Mouse (Mus musculus) hindbrain, embryonic 11.5 days (tissue): ENCODE measurements at regions not wholly inside any gene's neighbourhood (a gene's known extent, or its start where the extent isn't known, plus 50 kb on each side); places are given as distances from the start of the nearest gene placed in this dataset.

Experiments
- ATAC-seq: fragments of 200-750 bp; cut with Nextera tagmentation; 2 replicates; pipeline ENCODE4 v1.8.0; 2017; ENCODE audit warnings: mild to moderate bottlenecking, moderate TSS enrichment, moderate library complexity; ENCODE audit not compliant: low FRiP score
- DNase-seq: peaks from one replicate; pipeline ENCODE4 v3.0.0-alpha.2; 2015; ENCODE audit warnings: low spot score
- H3K27ac ChIP-seq: fragments of 300-500 bp; sonication (generic); 2 replicates; pipeline ENCODE4 v1.5.1; 2014; ENCODE audit warnings: mild to moderate bottlenecking, low read depth, low read length
- H3K27me3 ChIP-seq: fragments of 300-500 bp; sonication (generic); 2 replicates; pipeline ENCODE4 v1.6.1; 2014; ENCODE audit warnings: mild to moderate bottlenecking, low read length, moderate library complexity, mixed read lengths; ENCODE audit not compliant: control insufficient read depth, insufficient read depth
- H3K36me3 ChIP-seq: fragments of 300-500 bp; sonication (generic); 2 replicates; pipeline ENCODE4 v1.6.1; 2014; ENCODE audit warnings: mild to moderate bottlenecking, low read length, moderate library complexity, mixed read lengths; ENCODE audit not compliant: control insufficient read depth, insufficient read depth
- H3K4me1 ChIP-seq: fragments of 300-500 bp; sonication (generic); replicated peaks from 2 replicates; pipeline ENCODE4 v1.6.1; 2014; ENCODE audit warnings: low read length, mixed read lengths; ENCODE audit not compliant: control insufficient read depth, insufficient read depth
- H3K4me2 ChIP-seq: fragments of 300-500 bp; sonication (generic); replicated peaks from 2 replicates; pipeline ENCODE4 v1.6.1; 2014; ENCODE audit warnings: mild to moderate bottlenecking, low read depth, low read length
- H3K4me3 ChIP-seq: fragments of 300-500 bp; sonication (generic); 2 replicates; pipeline ENCODE4 v1.5.1; 2014; ENCODE audit warnings: low read depth, low read length
- H3K9ac ChIP-seq: fragments of 300-500 bp; sonication (generic); 2 replicates; pipeline ENCODE4 v1.6.1; 2014; ENCODE audit warnings: low read depth, low read length
- H3K9me3 ChIP-seq: fragments of 300-500 bp; sonication (generic); 2 replicates; pipeline ENCODE4 v1.6.1; 2016; ENCODE audit warnings: low read length; ENCODE audit not compliant: control insufficient read depth
- WGBS: fragments of 180-500 bp; shearing (Covaris S2); extraction: QIAGEN DNeasy Blood & Tissue Kit; methylation state at CpG from one replicate; pipeline ENCODE4 v1.1.7; 2014; 5-methylcytosine and 5-hydroxymethylcytosine counted together

GRCm38 (mm10) chr11:52591596-52592180, 172.7 kb upstream of the Fstl4 start:
- Histone ChIP-seq H3K27me3 (no peaks in the 10 kb centered on the region), H3K4me2 (no peak overlapping the region), H3K4me1 (no peaks in the 10 kb centered on the region), H3K27ac (no peak overlapping the region), H3K9me3 (no peaks in the 10 kb centered on the region), H3K9ac (no peak overlapping the region), H3K4me3 (no peak overlapping the region), H3K36me3 (no peaks in the 10 kb centered on the region)
- WGBS, result 69% methylated on average over 9 of the region's 9 CpGs
- DNase-seq, result no peak
- no peak for ATAC-seq

- ATAC-seq, result no peak
- no peaks in the 10 kb centered on the region for H3K4me1 ChIP-seq
- DNase-seq, result no peak
Observed at GRCm38 (mm10) chr11:52594092-52594491, 170.3 kb upstream of the Fstl4 start.

GRCm38 (mm10) chr11:52601196-52601595, 163.2 kb upstream of the Fstl4 start:
- no peak for ATAC-seq
- no peak overlapping the region for H3K4me2 ChIP-seq
- 86% methylated on average over 6 of the region's 6 CpGs for WGBS

More at GRCm38 (mm10) chr11:52594092-52594491, 170.3 kb upstream of the Fstl4 start:
- Histone ChIP-seq H3K27ac (no peak overlapping the region), H3K4me3 (no peak overlapping the region), H3K27me3 (no peaks in the 10 kb centered on the region), H3K9ac (no peak overlapping the region), H3K9me3 (no peaks in the 10 kb centered on the region), H3K4me2 (no peak overlapping the region), H3K36me3 (no peaks in the 10 kb centered on the region)
- 92% methylated on average over 4 of the region's 4 CpGs for WGBS

GRCm38 (mm10) chr11:52602061-52602561, 162.3 kb upstream of the Fstl4 start:
- WGBS, result 80% methylated on average over 15 of the region's 15 CpGs
- no peak overlapping the region for H3K9ac ChIP-seq
- no peaks in the 10 kb centered on the region for H3K9me3 ChIP-seq
- DNase-seq (no peak), ATAC-seq (no peak)
- no peaks in the 10 kb centered on the region for H3K27me3 ChIP-seq
- H3K36me3 ChIP-seq, result no peaks in the 10 kb centered on the region
- no peak overlapping the region for H3K4me3 ChIP-seq
- no peak overlapping the region for H3K4me2 ChIP-seq
- no peaks in the 10 kb centered on the region for H3K4me1 ChIP-seq
- H3K27ac ChIP-seq, result no peak overlapping the region

More at GRCm38 (mm10) chr11:52601196-52601595, 163.2 kb upstream of the Fstl4 start:
- DNase-seq, result no peak
- no peaks in the 10 kb centered on the region for H3K36me3 ChIP-seq
- H3K9ac ChIP-seq, result no peak overlapping the region
- H3K27ac ChIP-seq, result no peak overlapping the region
- H3K4me3 ChIP-seq, result no peak overlapping the region
- H3K9me3 ChIP-seq, result no peaks in the 10 kb centered on the region
- no peaks in the 10 kb centered on the region for H3K27me3 ChIP-seq
- no peaks in the 10 kb centered on the region for H3K4me1 ChIP-seq

- no peaks in the 10 kb centered on the region for H3K9me3 ChIP-seq
- WGBS, result 73% methylated on average over 5 of the region's 5 CpGs
- H3K4me2 ChIP-seq, result no peak overlapping the region
- H3K36me3 ChIP-seq, result no peaks in the 10 kb centered on the region
- H3K9ac ChIP-seq, result no peak overlapping the region
- H3K4me3 ChIP-seq, result no peak overlapping the region
- H3K27ac ChIP-seq, result no peak overlapping the region
- ATAC-seq (no peak), DNase-seq (no peak)
- no peaks in the 10 kb centered on the region for H3K27me3 ChIP-seq
- no peaks in the 10 kb centered on the region for H3K4me1 ChIP-seq
Observed at GRCm38 (mm10) chr11:52602796-52603195, 161.6 kb upstream of the Fstl4 start.

- Histone ChIP-seq H3K9ac (no peak overlapping the region), H3K27ac (no peak overlapping the region), H3K4me2 (no peak overlapping the region), H3K9me3 (no peaks in the 10 kb centered on the region), H3K36me3 (no peaks in the 10 kb centered on the region), H3K27me3 (no peaks in the 10 kb centered on the region), H3K4me1 (no peaks in the 10 kb centered on the region), H3K4me3 (no peak overlapping the region)
- DNase-seq, result no peak
- no peak for ATAC-seq
- 85% methylated on average over 1 of the region's 1 CpGs for WGBS
Observed at GRCm38 (mm10) chr11:52610681-52611165, 153.7 kb upstream of the Fstl4 start.

GRCm38 (mm10) chr11:52615622-52616021, 148.8 kb upstream of the Fstl4 start:
- Histone ChIP-seq H3K4me1 (peaks cover 4% of the 10 kb centered on the region; the same call in 1 of the 2 replicates), H3K4me3 (no peak overlapping the region), H3K27ac (no peak overlapping the region), H3K36me3 (no peaks in the 10 kb centered on the region), H3K27me3 (no peaks in the 10 kb centered on the region), H3K4me2 (no peak overlapping the region), H3K9ac (no peak overlapping the region), H3K9me3 (no peaks in the 10 kb centered on the region)
- no peak for DNase-seq
- ATAC-seq, result no peak
- 68% methylated on average over 4 of the region's 4 CpGs for WGBS

GRCm38 (mm10) chr11:52618646-52619045, 145.8 kb upstream of the Fstl4 start:
- no peak for ATAC-seq
- WGBS, result 32% methylated on average over 9 of the region's 9 CpGs
- Histone ChIP-seq H3K4me3 (no peak overlapping the region), H3K4me2 (no peak overlapping the region), H3K9ac (no peak overlapping the region), H3K9me3 (no peaks in the 10 kb centered on the region), H3K27ac (no peak overlapping the region), H3K36me3 (no peaks in the 10 kb centered on the region), H3K4me1 (peaks cover 4% of the 10 kb centered on the region; the same call in 1 of the 2 replicates), H3K27me3 (no peaks in the 10 kb centered on the region)
- DNase-seq, result no peak

- Histone ChIP-seq H3K36me3 (no peaks in the 10 kb centered on the region), H3K4me2 (no peak overlapping the region), H3K27ac (no peak overlapping the region), H3K27me3 (no peaks in the 10 kb centered on the region), H3K9me3 (no peaks in the 10 kb centered on the region), H3K4me1 (peaks cover 4% of the 10 kb centered on the region; the same call in 1 of the 2 replicates), H3K9ac (no peak overlapping the region), H3K4me3 (no peak overlapping the region)
- ATAC-seq, result no peak
- DNase-seq, result no peak
- WGBS, result 76% methylated on average over 4 of the region's 4 CpGs
Observed at GRCm38 (mm10) chr11:52622861-52623260, 141.6 kb upstream of the Fstl4 start.
